Mouse (Mus musculus) liver, embryonic 14.5 days (tissue): ENCODE data around the gene Crybb2.

Source experiments
- CTCF ChIP-seq: IDR thresholded peaks from 2 replicates; pipeline ENCODE4 v1.5.1; 2016; ENCODE audit warnings: antibody characterized with exemption, low read depth, control low read depth
- EP300 ChIP-seq: IDR thresholded peaks from 2 replicates; pipeline ENCODE4 v1.6.1; 2016; ENCODE audit warnings: antibody characterized with exemption, low read depth

GRCm38 (mm10) chr5:113090077-113090690 lies 20.3 kb upstream of the Crybb2 start:
- TF ChIP-seq EP300, result no peak
- TF ChIP-seq CTCF, result no peak
